In the genomic region with DNA sequence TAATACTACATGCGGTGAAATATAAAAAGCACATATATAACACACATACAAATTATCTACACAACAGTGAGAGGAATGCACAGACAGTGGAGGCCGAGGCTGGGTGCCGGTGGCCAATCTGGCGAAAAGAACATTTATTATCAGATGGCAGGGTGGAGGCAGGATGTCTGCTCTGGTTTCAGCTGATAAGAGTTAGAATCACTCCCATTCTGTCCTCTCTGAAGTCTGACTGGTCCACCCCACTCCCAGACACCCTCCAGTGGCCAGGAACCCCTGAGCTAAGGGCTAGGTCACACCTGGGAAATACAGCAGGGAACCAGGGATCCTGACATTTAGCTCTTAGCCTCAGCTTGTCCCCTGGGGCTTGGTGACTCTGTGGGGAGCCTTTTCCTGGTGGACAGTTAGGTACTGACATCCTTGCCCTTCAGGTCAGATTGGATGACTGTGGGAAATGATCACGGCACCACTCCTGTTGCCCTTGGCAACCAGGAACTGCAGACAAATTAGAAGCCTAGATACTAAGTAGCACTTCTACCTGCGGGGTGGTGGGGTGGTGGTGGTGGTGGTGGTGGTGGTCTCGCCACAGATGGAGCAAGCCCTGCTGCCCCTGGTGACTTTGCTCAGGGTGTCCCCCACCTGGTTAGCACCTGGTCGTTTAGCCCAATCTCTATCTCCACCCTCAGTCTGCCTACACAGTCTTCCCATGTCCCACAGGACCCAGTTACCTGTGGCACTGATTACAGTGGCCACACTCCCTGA, we compare ENCODE assay signal across 22 mouse cellular contexts. TPM values are rescaled to one million over a fixed set of nuclear protein-coding genes. Genes with fewer than 3 reads are reported as not detected.
A peak's percentile ranks its signal among the peaks of the same experiment; 100 is the strongest.
DNase-seq lines count a peak whose midpoint lies in the region; ATAC-seq and TF ChIP-seq lines count a peak whose summit lies in the region.
"Had no signal": no experiment of that assay in that cellular context is flagged by ENCODE, and none has a peak within 500 bp of the region (broad histone marks: within the 10 kb centered on the region; RNA-seq: fewer than 3 reads in every experiment).

No protein-coding gene starts in this region.

- intact Hi-C loops in gastrocnemius, adult 2 months (cut with DNase I), result no loop called here

- H3K4me2 ChIP-seq in liver, embryonic 12.5 days, result no peak overlapping the region
- H3K4me2 ChIP-seq: embryonic facial prominence, embryonic 15.5 days; hindbrain, embryonic 12.5 days; kidney, embryonic 15.5 days had no signal

- no peak overlapping the region for H3K9ac ChIP-seq in liver, embryonic 12.5 days
- H3K9ac ChIP-seq: embryonic facial prominence, embryonic 15.5 days; hindbrain, embryonic 12.5 days; kidney, embryonic 15.5 days had no signal

- no peak for TF ChIP-seq CTCF in gastrocnemius, adult 2 months (IDR thresholded peaks at IDR 0.05)

- peak overlapping the region; percentile 68 for H3K27ac ChIP-seq in gastrocnemius, adult 2 months
- H3K27ac ChIP-seq in liver, embryonic 12.5 days, result no peak overlapping the region
- H3K27ac ChIP-seq: embryonic facial prominence, embryonic 15.5 days; hindbrain, embryonic 12.5 days; kidney, embryonic 15.5 days had no signal

- ATAC-seq in liver, embryonic 12.5 days, result no peak; the same call in 1 of the 2 replicates
- peak; percentile 45 for ATAC-seq in common myeloid progenitor, adult 5-6 weeks (replicated peaks; ENCODE audit: low read depth, poor library complexity, severe bottlenecking)
- ATAC-seq in megakaryocyte-erythroid progenitor cell, adult 5-6 weeks (replicated peaks; ENCODE audit: low FRiP score, low TSS enrichment, poor library complexity, severe bottlenecking), result peak; percentile 77
- ATAC-seq: CD4-positive, CD25-positive, alpha-beta regulatory T cell, adult 4 months had no signal

- no peak for DNase-seq in gastrocnemius, adult 2 months
- DNase-seq in gastrocnemius, adult 18-20 months (ENCODE audit: low spot score), result no peak
- peak; percentile 21 for DNase-seq in liver
- DNase-seq in layer of hippocampus, adult 11-12 months (ENCODE audit: low spot score), result no peak
- DNase-seq in embryo, embryonic 10.5 days (ENCODE audit: low spot score), result no peak
- DNase-seq: cerebellum, adult 9-11 months; gastrocnemius, postnatal 10 days; heart, adult 18-20 months; left cerebral cortex, postnatal 4 days; lung, postnatal 10 days; right cerebral cortex, postnatal 14 days; spleen, adult 18-20 months; thymus, postnatal 36 days had no signal

- WGBS in liver, embryonic 12.5 days (ENCODE audit: insufficient replicate concordance), result 31% methylated on average over 8 of the region's 8 CpGs

- no peaks in the 10 kb centered on the region for H3K9me3 ChIP-seq in liver, embryonic 12.5 days (replicated peaks)
- H3K9me3 ChIP-seq: embryonic facial prominence, embryonic 15.5 days; forebrain, embryonic 10.5 days; hindbrain, embryonic 12.5 days; kidney, embryonic 15.5 days; megakaryocyte, embryonic 14.5 days had no signal

- peaks cover 58% of the 10 kb centered on the region for H3K27me3 ChIP-seq in liver, embryonic 12.5 days (replicated peaks)

- H3K4me3 ChIP-seq in gastrocnemius, adult 2 months, result peak overlapping the region; percentile 60
- no peak overlapping the region for H3K4me3 ChIP-seq in liver, embryonic 12.5 days
- H3K4me3 ChIP-seq: embryonic facial prominence, embryonic 15.5 days; forebrain, embryonic 10.5 days; hindbrain, embryonic 12.5 days; kidney, embryonic 15.5 days had no signal

- no peaks in the 10 kb centered on the region for H3K36me3 ChIP-seq in liver, embryonic 12.5 days
- H3K36me3 ChIP-seq: embryonic facial prominence, embryonic 15.5 days; forebrain, embryonic 10.5 days; hindbrain, embryonic 12.5 days; kidney, embryonic 15.5 days had no signal

- H3K4me1 ChIP-seq in liver, embryonic 12.5 days, result peaks cover 33% of the 10 kb centered on the region

RNA-seq across cellular contexts. Expression of a gene that starts 2.6 kb away (rescaled TPM):
- total RNA-seq in gastrocnemius, adult 2 months (2021), result 10 to 100 TPM; 21.9 to 52.6 TPM
- 10 to 100 TPM; 16.2 to 23.7 TPM for total RNA-seq in gastrocnemius, adult 18-20 months (2021)
- 0.37 and 0.59 TPM in 2 replicates for polyA plus RNA-seq in liver, embryonic 12.5 days (2016; fragmentation: Nextera tagmentation; extraction: Ambion mirVana)
- 2.4 and 2.9 TPM in 2 replicates for total RNA-seq in common myeloid progenitor, adult 5-6 weeks (2017)
- 0.32 TPM in 1 of 2 replicates, not detected in the other for total RNA-seq in megakaryocyte-erythroid progenitor cell, adult 5-6 weeks (2014; fragmentation: Nextera tagmentation)
- total RNA-seq in megakaryocyte-erythroid progenitor cell, adult 5-6 weeks (2017), result not detected in 2 replicates

RNA-seq across cellular contexts. Expression of a gene that starts 27.7 kb away (rescaled TPM):
- 100 to 1,000 TPM in 1 of 2 experiments, 10 to 100 TPM in 1; 78.5 to 109 TPM for total RNA-seq in gastrocnemius, adult 2 months (2021)
- total RNA-seq in gastrocnemius, adult 18-20 months (2021), result 10 to 100 TPM; 80.1 to 88.4 TPM
- polyA plus RNA-seq in liver, embryonic 12.5 days (2016; fragmentation: Nextera tagmentation; extraction: Ambion mirVana), result 107 and 109 TPM in 2 replicates
- total RNA-seq in common myeloid progenitor, adult 5-6 weeks (2017), result 56.5 and 76.6 TPM in 2 replicates
- total RNA-seq in megakaryocyte-erythroid progenitor cell, adult 5-6 weeks (2014; fragmentation: Nextera tagmentation), result 86.6 and 105 TPM in 2 replicates
- total RNA-seq in megakaryocyte-erythroid progenitor cell, adult 5-6 weeks (2017), result 31.9 and 32.4 TPM in 2 replicates

RNA-seq across cellular contexts. Expression of a gene that starts 40.7 kb away (rescaled TPM):
- total RNA-seq in gastrocnemius, adult 2 months (2021), result 1 to 10 TPM in 1 of 2 experiments, under 1 TPM in 1; 0.74 to 1.1 TPM
- 1 to 10 TPM in 1 of 2 experiments, under 1 TPM in 1; 0.68 to 1.6 TPM for total RNA-seq in gastrocnemius, adult 18-20 months (2021)
- polyA plus RNA-seq in liver, embryonic 12.5 days (2016; fragmentation: Nextera tagmentation; extraction: Ambion mirVana), result 5.1 and 5.9 TPM in 2 replicates
- total RNA-seq in common myeloid progenitor, adult 5-6 weeks (2017), result 23.9 and 39.0 TPM in 2 replicates
- total RNA-seq in megakaryocyte-erythroid progenitor cell, adult 5-6 weeks (2014; fragmentation: Nextera tagmentation), result 3.1 and 3.4 TPM in 2 replicates
- 2.7 and 6.0 TPM in 2 replicates for total RNA-seq in megakaryocyte-erythroid progenitor cell, adult 5-6 weeks (2017)

RNA-seq across cellular contexts. Expression of a gene that starts 51.5 kb away (rescaled TPM):
- 100 to 1,000 TPM; 110 to 121 TPM for total RNA-seq in gastrocnemius, adult 2 months (2021)
- 100 to 1,000 TPM; 119 to 125 TPM for total RNA-seq in gastrocnemius, adult 18-20 months (2021)
- 51.5 and 54.6 TPM in 2 replicates for polyA plus RNA-seq in liver, embryonic 12.5 days (2016; fragmentation: Nextera tagmentation; extraction: Ambion mirVana)
- 51.3 and 77.8 TPM in 2 replicates for total RNA-seq in common myeloid progenitor, adult 5-6 weeks (2017)
- 81.8 and 82.3 TPM in 2 replicates for total RNA-seq in megakaryocyte-erythroid progenitor cell, adult 5-6 weeks (2014; fragmentation: Nextera tagmentation)
- 60.4 and 66.0 TPM in 2 replicates for total RNA-seq in megakaryocyte-erythroid progenitor cell, adult 5-6 weeks (2017)

RNA-seq across cellular contexts. Expression of a gene that starts 56.1 kb away (rescaled TPM):
- total RNA-seq in gastrocnemius, adult 2 months (2021), result 1 to 10 TPM; 5.1 to 7.3 TPM
- total RNA-seq in gastrocnemius, adult 18-20 months (2021), result 1 to 10 TPM; 5.5 to 6.1 TPM
- 123 and 126 TPM in 2 replicates for polyA plus RNA-seq in liver, embryonic 12.5 days (2016; fragmentation: Nextera tagmentation; extraction: Ambion mirVana)
- total RNA-seq in common myeloid progenitor, adult 5-6 weeks (2017), result 67.1 and 94.5 TPM in 2 replicates
- total RNA-seq in megakaryocyte-erythroid progenitor cell, adult 5-6 weeks (2014; fragmentation: Nextera tagmentation), result 80.9 and 99.0 TPM in 2 replicates
- total RNA-seq in megakaryocyte-erythroid progenitor cell, adult 5-6 weeks (2017), result 82.9 and 105 TPM in 2 replicates
